ENCODE assay signal across 26 mouse cellular contexts in the genomic region with DNA sequence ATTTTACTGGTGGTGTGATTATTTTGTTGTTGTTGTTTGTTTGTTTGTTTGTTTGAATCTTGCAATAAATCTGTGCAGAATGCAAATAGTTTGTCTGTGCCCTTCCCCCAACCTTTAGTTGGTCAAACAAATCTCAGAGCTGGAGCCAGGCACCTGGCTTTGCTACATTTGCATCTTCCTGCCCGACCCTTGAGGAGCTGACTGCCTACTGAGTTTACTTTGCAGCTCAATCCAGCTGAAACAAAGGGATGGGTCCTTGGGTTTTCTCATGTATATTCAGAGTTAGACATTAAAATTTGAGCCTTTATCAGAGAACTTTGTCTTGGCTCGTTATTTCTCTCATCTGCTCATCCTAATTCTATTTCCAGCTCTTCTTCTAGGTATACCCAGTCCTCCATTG.
"Had no signal": no experiment of that assay in that cellular context is flagged by ENCODE, and none has a peak within 500 bp of the region (broad histone marks: within the 10 kb centered on the region; RNA-seq: fewer than 3 reads in every experiment).

No protein-coding gene starts in this region.

- H3K27me3 ChIP-seq: heart, embryonic 12.5 days; hindbrain, embryonic 12.5 days; kidney, embryonic 15.5 days; limb, embryonic 12.5 days; liver, embryonic 13.5 days; liver, embryonic 15.5 days had no signal

- H3K9me3 ChIP-seq: heart, embryonic 12.5 days; hindbrain, embryonic 10.5 days; hindbrain, embryonic 12.5 days; kidney, embryonic 15.5 days; limb, embryonic 10.5 days; limb, embryonic 12.5 days; liver, embryonic 13.5 days; liver, embryonic 15.5 days had no signal

- H3K27ac ChIP-seq: hindbrain, embryonic 10.5 days; hindbrain, embryonic 12.5 days; hindbrain, embryonic 14.5 days; kidney, embryonic 15.5 days; kidney, postnatal 0 days; left cerebral cortex, adult 2 months; limb, embryonic 10.5 days; limb, embryonic 12.5 days; liver, embryonic 13.5 days; liver, embryonic 15.5 days had no signal

- H3K4me3 ChIP-seq: heart, embryonic 12.5 days; hindbrain, embryonic 10.5 days; hindbrain, embryonic 12.5 days; kidney, embryonic 15.5 days; left cerebral cortex, adult 2 months; limb, embryonic 10.5 days; limb, embryonic 12.5 days; liver, embryonic 13.5 days; liver, embryonic 15.5 days had no signal

- H3K36me3 ChIP-seq: heart, embryonic 12.5 days; hindbrain, embryonic 10.5 days; hindbrain, embryonic 12.5 days; kidney, embryonic 15.5 days; limb, embryonic 10.5 days; limb, embryonic 12.5 days; liver, embryonic 13.5 days; liver, embryonic 15.5 days had no signal

- DNase-seq: gastrocnemius, postnatal 14 days; gastrocnemius, postnatal 36 days; heart, adult 18-20 months; heart, postnatal 10 days; heart, postnatal 4 days; kidney, adult 11 months; kidney, adult 2 months; kidney, adult 9 months; kidney, postnatal 14 days; kidney, postnatal 36 days; layer of hippocampus, adult 9-11 months; liver; liver, embryonic 13.5 days; liver, postnatal 0 days had no signal

- ATAC-seq: hindbrain, embryonic 16.5 days; intestine, embryonic 16.5 days; liver, postnatal 0 days had no signal

- H3K4me1 ChIP-seq: heart, embryonic 12.5 days; hindbrain, embryonic 10.5 days; hindbrain, embryonic 12.5 days; kidney, embryonic 15.5 days; limb, embryonic 10.5 days; limb, embryonic 12.5 days; liver, embryonic 13.5 days; liver, embryonic 15.5 days had no signal
